ENCODE assay signal across 9 mouse cellular contexts in the genomic region with DNA sequence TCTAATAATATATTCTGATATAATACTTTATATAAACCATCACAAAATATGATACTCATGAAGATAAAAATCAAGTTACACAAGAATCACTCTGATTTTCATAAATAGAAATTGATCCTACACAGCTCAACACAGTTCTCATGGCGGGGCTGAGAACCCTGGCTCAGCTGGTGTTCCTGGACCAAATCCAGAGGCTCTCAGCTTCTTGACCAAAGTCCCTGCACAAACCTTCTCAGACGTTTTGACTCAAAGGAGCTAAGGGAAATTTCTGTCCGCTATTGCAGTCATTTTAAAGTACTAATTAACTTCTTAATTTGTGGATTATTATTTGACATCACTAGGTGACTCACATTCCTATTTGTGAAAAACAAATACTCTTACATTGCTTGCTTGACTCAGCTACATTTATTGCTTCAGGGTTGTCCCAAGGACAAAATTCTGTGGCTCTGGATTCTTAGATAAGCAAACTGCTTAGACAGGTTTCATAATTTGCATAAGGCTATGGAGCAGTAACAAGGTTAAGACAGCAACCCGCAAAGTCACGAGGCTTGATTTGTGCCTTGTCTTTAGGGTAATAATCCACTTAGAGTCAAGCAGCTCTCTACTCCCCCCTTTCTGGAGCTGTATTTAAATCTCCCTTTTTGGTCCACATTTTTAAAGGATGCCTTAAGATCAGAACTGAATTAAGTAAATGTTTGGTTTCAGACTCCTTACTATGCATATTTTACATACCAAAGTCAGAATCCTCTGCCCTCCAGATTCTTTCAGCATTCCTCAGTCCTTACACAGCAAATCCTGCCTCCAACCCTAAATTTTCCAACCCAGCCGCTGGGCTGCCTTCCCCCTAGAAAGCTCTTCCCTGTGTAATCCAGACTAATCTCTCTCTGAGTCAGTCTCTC. TPM values are rescaled to one million over a fixed set of nuclear protein-coding genes. Genes with fewer than 3 reads are reported as not detected.
A peak's percentile ranks its signal among the peaks of the same experiment; 100 is the strongest.
DNase-seq lines count a peak whose midpoint lies in the region; ATAC-seq lines count a peak whose summit lies in the region.
"Had no signal": no experiment of that assay in that cellular context is flagged by ENCODE, and none has a peak within 500 bp of the region (broad histone marks: within the 10 kb centered on the region; RNA-seq: fewer than 3 reads in every experiment).

No protein-coding gene starts in this region.

- no peaks in the 10 kb centered on the region for H3K36me3 ChIP-seq in intestine, embryonic 14.5 days (ENCODE audit: control insufficient read depth, insufficient read depth, low read length)
- H3K36me3 ChIP-seq: heart, embryonic 13.5 days had no signal

- no peak overlapping the region for H3K27ac ChIP-seq in intestine, embryonic 14.5 days (ENCODE audit: low read depth)
- H3K27ac ChIP-seq: heart, embryonic 13.5 days had no signal

- DNase-seq in gastrocnemius, postnatal 10 days, result peak; percentile 4
- DNase-seq in gastrocnemius, adult 8-10 months (ENCODE audit: low spot score in 2 of 2), result no peak
- peak; percentile 13 for DNase-seq in ES-CJ7 (ENCODE audit: low read depth, low spot score)
- DNase-seq in intestine, embryonic 14.5 days (ENCODE audit: low spot score), result no peak
- peak; percentile 23 for DNase-seq in lung, postnatal 36 days
- no peak for DNase-seq in spleen, postnatal 10 days (ENCODE audit: low spot score in 2 of 2)
- no peak for DNase-seq in frontal cortex, postnatal 14 days (ENCODE audit: low spot score in 2 of 2)
- no peak for DNase-seq in cerebellum, postnatal 4 days (ENCODE audit: low spot score in 2 of 2)

- no peaks in the 10 kb centered on the region for H3K27me3 ChIP-seq in intestine, embryonic 14.5 days (replicated peaks; ENCODE audit: control insufficient read depth, insufficient read depth, low read length)
- H3K27me3 ChIP-seq: heart, embryonic 13.5 days had no signal

- peak; percentile 78 for ATAC-seq in intestine, embryonic 14.5 days (replicated peaks; ENCODE audit: low FRiP score, low TSS enrichment, low read depth)

- WGBS in intestine, embryonic 14.5 days, result 21% methylated on average over 6 of the region's 6 CpGs

- H3K9ac ChIP-seq in intestine, embryonic 14.5 days (ENCODE audit: low read length), result no peak overlapping the region
- H3K9ac ChIP-seq: heart, embryonic 13.5 days had no signal

- no peaks in the 10 kb centered on the region for H3K9me3 ChIP-seq in intestine, embryonic 14.5 days (ENCODE audit: control insufficient read depth, low read length)
- H3K9me3 ChIP-seq: heart, embryonic 13.5 days had no signal

- no peak overlapping the region for H3K4me3 ChIP-seq in intestine, embryonic 14.5 days (ENCODE audit: low read depth, low read length)
- H3K4me3 ChIP-seq: heart, embryonic 13.5 days had no signal

- H3K4me1 ChIP-seq in intestine, embryonic 14.5 days (replicated peaks; ENCODE audit: control insufficient read depth, insufficient read depth, low read length), result 0 out of 2 replicates have a peak, but pooled peaks cover 4% of the 10 kb centered on the region

- H3K4me2 ChIP-seq in intestine, embryonic 14.5 days (ENCODE audit: low read length), result no peak overlapping the region
- H3K4me2 ChIP-seq: heart, embryonic 13.5 days had no signal

RNA-seq across cellular contexts. Expression of a gene that starts 45.8 kb away (rescaled TPM):
- 10 to 100 TPM; 46.5 to 49.1 TPM for total RNA-seq in gastrocnemius, postnatal 10 days (2021)
- total RNA-seq in gastrocnemius, adult 8-10 months (2022), result 10 to 100 TPM in 2 of 4 experiments, 1 to 10 TPM in 2; 8.7 to 12.7 (median 10.7) TPM
- polyA plus RNA-seq in intestine, embryonic 14.5 days (2014; fragmentation: Nextera tagmentation; extraction: Ambion mirVana), result 145 and 175 TPM in 2 replicates

Comparison
In these comparisons a context has a peak if more than half of its experiments do, and no peak if none do; other contexts are left out.
1. DNase-seq: peak in gastrocnemius, postnatal 10 days (single experiment), ES-CJ7 (single experiment) and lung, postnatal 36 days (single experiment); none in gastrocnemius, adult 8-10 months (0 of 2), intestine, embryonic 14.5 days (single experiment), spleen, postnatal 10 days (0 of 2), frontal cortex, postnatal 14 days (0 of 2) and cerebellum, postnatal 4 days (0 of 2).